Mouse (Mus musculus) retina, adult 2 months (tissue): ENCODE measurements around the gene Hist1h3f.
"Not testable (repeated sequence)": the region's sequence is repeated elsewhere in the genome, so short reads cannot be mapped to it uniquely, and the experiment has no call there.

ENCODE experiments used
- DNase-seq: peaks from one replicate; pipeline ENCODE4 v3.0.0-alpha.2; 2012; ENCODE audit warnings: low read depth, low spot score

Gene Hist1h3f

GRCm38 (mm10) chr13:23562699-23563462, 19.0 kb downstream of the Hist1h3f start:
- DNase-seq = no peak

DNA sequence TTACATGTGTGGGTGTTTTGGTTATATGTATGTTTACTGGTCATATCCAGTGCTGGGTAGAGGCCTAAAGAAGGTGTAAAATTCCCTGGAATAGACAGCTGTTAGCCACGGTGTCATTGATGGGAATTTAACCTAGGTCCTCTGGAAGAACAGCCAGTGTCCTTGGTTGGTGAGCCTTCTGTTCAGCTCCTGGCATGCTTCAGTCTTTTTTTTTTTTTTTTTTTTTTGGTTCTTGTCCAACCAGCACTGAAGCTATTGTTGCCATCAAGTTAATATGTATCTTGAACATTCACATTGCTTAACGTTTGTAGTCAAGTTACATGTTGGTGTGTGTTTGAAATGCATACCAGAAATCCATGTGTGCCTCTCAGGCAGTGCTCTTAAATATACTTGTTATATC, 20.6 kb downstream of the Hist1h3f start:
- DNase-seq = no peak

GRCm38 (mm10) chr13:23570261-23571021, 26.6 kb downstream of the Hist1h3f start:
- DNase-seq = not testable (repeated sequence)

- peak; percentile 80 for DNase-seq
Measured at GRCm38 (mm10) chr13:23571022-23571503, 27.2 kb downstream of the Hist1h3f start, which contains the start of the genes Hist1h2ae and Hist1h2bg. Hist1h2ae (minus strand) TSS chr13:23571220. Hist1h2bg (plus strand) TSS chr13:23571396.

GRCm38 (mm10) chr13:23571504-23572217, 27.8 kb downstream of the Hist1h3f start:
- DNase-seq = not testable (repeated sequence)

DNA sequence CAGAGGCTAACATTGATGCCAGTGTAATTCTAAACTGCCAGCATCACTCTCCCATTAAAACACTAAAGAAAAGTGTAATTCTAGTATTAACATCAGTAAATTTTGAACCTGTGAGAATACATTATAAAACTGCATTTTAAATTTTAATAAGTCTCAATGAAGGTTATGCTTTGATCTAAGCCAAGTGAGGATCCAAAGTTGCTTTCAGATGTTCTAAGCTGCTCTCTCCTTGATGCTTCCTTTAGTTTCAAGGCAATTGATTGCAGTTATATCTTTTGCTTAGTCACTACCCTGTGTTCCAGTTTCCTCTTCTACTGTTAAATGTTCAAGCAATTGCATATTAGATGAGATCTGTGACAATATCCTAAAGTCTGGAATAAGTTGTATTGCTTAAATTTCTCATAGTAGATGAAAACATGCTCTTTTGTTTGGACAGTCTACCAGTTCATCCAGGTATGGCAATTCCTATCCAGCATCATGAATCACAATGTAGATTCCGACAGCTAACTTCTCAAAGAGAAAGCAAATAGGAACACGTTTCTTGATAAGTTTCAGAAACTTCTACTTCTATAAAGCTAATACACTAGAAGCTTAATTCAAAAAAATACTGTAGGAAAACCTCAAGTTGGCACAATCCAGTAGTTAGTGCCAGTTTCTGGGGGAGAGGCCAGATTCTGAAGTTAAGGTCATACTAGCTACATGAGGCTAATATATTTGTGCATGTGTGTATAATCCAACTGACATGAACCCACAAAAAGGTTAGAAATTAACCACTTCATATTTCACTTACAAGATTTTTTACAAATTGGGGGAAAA, 28.6 kb downstream of the Hist1h3f start:
- no peak for DNase-seq

DNA sequence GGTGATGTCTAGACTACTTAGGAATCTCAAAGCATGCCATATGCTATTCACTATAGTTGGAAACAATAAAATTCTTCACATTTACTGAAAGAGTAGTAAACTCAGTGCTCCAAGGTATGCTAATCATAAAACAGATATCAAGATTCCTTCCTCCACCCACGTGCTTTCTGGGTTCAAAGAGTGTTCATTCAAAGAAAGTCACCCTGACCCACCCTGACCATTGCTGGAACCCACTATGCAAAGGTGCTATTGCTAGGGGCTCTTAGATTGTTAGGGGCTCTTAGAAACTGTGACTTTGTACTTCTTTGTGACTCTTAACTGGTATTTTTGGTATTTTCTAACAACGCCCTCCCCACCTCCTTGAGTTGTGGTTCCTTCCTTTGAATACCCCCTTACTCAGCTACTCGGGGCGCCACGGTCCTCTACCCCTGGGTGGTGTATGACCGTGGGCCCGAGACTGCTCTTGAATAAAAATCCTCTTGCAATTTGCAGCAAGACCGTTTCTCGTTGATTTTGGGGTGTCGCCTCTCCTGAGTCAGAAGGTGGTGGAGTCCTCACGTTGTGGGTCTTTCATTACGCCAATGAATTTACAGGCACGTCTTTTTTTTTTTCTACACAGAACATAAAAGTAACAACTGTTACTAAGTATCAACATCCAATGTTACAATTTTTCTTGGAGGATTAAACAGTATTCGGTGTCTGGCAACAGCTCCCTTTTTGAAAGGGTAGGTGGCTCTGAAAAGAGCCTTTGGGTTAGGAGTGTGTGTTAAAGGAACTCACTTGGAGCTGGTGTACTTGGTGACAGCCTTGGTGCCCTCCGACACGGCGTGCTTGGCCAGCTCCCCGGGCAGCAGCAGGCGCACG, 29.4 kb downstream of the Hist1h3f start:
- DNase-seq = not testable (repeated sequence)

GRCm38 (mm10) chr13:23573898-23574524, 30.2 kb downstream of the Hist1h3f start, which contains the start of the genes Hist1h2bf and Hist1h2ad:
Hist1h2bf (minus strand) TSS chr13:23574196.
Hist1h2ad (plus strand) TSS chr13:23574381.
- DNase-seq = peak; percentile 75

DNA sequence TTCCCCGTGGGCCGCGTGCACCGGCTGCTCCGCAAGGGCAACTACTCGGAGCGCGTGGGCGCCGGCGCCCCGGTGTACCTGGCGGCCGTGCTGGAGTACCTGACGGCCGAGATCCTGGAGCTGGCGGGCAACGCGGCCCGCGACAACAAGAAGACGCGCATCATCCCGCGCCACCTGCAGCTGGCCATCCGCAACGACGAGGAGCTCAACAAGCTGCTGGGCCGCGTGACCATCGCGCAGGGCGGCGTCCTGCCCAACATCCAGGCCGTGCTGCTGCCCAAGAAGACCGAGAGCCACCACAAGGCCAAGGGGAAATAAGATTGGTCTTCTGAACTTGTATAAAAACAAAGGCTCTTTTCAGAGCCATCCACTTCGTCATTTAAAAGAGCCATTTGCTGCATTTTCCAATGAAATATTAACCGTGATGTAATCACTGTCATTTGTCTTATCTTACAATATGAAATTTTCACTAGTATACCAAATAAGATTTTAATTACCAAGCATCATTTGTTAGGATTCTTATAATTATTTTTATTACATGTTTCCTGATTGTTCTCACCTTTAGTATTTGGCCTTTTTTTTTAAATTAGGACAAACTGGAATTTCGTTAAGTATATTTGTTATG, 30.8 kb downstream of the Hist1h3f start:
- not testable (repeated sequence) for DNase-seq

GRCm38 (mm10) chr13:23575271-23575851, 31.5 kb downstream of the Hist1h3f start, which contains the start of gene Hist1h3d:
Hist1h3d (plus strand) TSS chr13:23575763.
- DNase-seq = no peak

- not testable (repeated sequence) for DNase-seq
Measured at GRCm38 (mm10) chr13:23575864-23576313, 32.0 kb downstream of the Hist1h3f start.

DNA sequence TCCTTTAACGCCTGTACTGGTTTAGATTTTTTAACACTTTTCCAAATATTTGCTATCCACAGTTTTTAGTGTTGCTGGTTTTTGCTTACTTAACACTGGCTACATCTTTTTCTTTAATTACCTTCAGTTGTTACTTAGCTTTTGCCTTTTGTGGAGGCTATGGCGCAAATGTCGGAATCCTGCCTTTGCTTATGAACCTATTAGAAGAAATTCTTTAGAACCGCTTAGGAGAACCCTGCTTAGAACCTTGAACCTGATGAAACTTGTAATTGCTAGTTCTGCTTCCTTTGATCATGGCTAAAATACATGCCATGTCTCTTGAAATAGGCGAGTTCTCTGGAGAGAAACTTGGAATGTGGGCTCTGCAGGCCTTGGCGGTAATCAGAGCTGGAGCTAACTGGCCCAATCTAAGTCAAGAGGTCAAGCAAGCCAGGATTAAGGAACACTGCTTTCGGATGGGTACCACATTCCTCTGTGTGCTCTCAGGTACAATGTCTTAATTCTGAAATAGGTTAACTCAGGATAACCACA, 32.6 kb downstream of the Hist1h3f start:
- no peak for DNase-seq

GRCm38 (mm10) chr13:23576906-23577639, 33.2 kb downstream of the Hist1h3f start:
- DNase-seq = no peak

DNA sequence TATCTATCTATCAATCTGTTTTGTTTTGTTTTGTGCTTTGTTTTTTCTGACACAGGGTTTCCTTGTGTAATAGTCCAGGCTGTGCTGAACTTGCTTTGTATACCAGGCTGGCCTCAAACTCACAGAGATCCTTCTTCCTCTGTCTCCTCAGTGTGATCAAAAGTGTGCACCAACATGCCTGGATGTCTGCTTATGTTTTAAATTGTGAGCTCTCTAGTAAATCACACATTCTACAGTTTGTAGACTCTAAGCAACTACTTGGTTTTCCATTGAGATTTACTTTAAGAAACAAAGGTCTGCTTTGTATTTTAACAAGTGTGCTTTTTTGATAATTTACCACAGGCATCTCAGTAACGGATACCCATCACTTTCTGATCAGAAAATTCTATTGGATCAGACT, 34.0 kb downstream of the Hist1h3f start:
- DNase-seq = no peak

GRCm38 (mm10) chr13:23581408-23582218, 37.8 kb downstream of the Hist1h3f start, which contains the start of gene Hist1h4d:
Hist1h4d (plus strand) TSS chr13:23581598.
- DNase-seq = peak; percentile 97
